Mouse (Mus musculus) erythroid progenitor cell, adult 5-6 weeks (primary cell): ENCODE results near the gene Adora1. TPM values are rescaled to one million over a fixed set of nuclear protein-coding genes. Genes with fewer than 3 reads are reported as not detected.

Source experiments
- ATAC-seq: replicated peaks from 2 replicates; pipeline ENCODE4 v1.8.0; 2016; ENCODE audit warnings: moderate number of reproducible peaks, mild to moderate bottlenecking, moderate TSS enrichment, inconsistent platforms; ENCODE audit not compliant: poor library complexity, low FRiP score, severe bottlenecking
- total RNA-seq, 2 experiments: library from RNA; stranded (forward) in 1 of 2; stranded (reverse) in 1 of 2; fragments of 150-400 nt in 1 of 2; fragments of 186-747, 209-891 nt in 1 of 2; gene quantifications; 2 replicates each; pipeline versions ENCODE4 v1.2.3 to v1.2.4; 2015 to 2017; ENCODE audit warnings: low replicate concordance in 2 of 2

The Adora1 gene
- total RNA-seq, 2 experiments from 2014 or later, result not detected

DNA sequence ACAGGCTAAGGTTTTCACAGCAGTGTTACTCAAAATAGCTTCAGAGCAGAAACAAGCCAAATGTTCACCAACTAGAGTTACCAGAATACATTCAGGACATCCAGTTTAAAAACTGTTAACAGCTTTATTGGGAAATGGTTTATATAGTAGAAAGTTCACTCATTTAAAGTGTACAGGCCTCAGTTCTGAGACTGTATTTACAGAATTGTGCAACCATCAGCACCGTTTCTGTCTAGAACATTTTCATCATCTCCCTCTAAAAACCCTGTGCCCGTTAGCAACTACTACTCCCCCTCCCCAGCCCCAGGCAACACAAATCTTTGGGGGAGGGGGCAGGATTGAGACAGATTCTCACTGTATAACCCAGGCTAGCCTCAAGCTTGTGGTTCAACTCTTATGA is 7.1 kb upstream of the Adora1 start:
- ATAC-seq, result no peak

GRCm38 (mm10) chr1:134241298-134241697 is 6.1 kb upstream of the Adora1 start:
- ATAC-seq, result no peak

DNA sequence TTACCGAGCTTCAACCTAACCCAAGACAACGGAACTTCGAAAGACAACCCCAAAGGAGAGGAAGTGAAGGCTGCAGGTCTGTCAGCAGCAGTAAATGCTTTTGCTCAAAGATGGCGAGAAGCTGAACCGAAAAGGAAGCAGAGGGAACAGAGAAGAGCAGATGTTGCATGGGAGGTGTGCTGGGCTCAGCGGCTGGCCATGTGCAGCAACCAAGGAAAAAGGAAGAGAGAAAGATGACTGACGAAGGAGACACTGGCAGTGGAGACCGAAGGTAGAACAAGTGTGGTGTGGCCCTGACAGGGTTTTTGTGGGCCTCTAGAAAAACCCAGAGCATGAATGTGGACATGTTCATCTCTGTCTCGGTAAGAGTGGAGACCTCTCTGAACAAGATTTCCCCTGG is 5.5 kb upstream of the Adora1 start:
- ATAC-seq, result no peak

- ATAC-seq, result no peak
Measured at GRCm38 (mm10) chr1:134237438-134237837, 2.2 kb upstream of the Adora1 start.

GRCm38 (mm10) chr1:134236142-134236541 is 911 bp upstream of the Adora1 start:
- no peak for ATAC-seq

- ATAC-seq, result no peak
Measured at GRCm38 (mm10) chr1:134234455-134235390, 508 bp downstream of the Adora1 start.

DNA sequence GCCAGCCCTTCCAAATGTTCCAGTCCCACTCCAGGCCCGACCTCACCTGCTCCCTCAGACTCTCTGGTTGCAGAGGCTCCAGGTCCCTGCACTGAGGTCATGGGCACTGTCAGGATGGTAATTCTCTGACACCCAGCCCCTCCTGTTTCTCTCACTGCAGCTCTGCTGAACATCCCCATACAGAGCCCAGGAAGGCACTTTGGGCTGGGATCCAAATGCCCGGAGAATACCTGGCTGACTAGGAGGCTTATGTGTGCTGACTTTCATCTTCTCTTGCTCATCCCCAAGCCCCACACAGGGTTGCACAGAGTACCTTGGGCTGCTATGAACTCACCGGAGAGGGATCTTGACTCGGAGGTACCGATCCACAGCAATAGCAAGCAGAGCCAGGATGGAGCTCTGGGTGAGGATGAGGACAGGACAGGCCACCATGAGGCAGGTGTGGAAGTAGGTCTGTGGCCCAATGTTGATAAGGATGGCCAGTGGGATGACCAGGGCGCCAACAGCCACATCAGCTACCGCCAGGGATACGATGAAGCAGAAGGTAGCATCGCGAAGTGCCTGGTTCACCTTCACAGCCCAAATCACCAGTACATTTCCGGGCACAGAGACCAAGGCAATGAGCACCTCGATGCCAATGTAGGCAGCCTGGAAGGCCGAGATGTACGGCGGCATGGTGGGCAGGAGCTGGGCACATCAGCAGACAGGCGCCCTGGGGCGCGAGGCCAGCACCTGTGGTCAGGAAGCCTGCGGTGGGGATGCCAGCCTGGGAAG is 1.4 kb downstream of the Adora1 start:
- ATAC-seq, result no peak

GRCm38 (mm10) chr1:134232778-134233531 is 2.3 kb downstream of the Adora1 start:
- ATAC-seq, result no peak

GRCm38 (mm10) chr1:134232326-134232725 is 2.9 kb downstream of the Adora1 start:
- no peak for ATAC-seq

DNA sequence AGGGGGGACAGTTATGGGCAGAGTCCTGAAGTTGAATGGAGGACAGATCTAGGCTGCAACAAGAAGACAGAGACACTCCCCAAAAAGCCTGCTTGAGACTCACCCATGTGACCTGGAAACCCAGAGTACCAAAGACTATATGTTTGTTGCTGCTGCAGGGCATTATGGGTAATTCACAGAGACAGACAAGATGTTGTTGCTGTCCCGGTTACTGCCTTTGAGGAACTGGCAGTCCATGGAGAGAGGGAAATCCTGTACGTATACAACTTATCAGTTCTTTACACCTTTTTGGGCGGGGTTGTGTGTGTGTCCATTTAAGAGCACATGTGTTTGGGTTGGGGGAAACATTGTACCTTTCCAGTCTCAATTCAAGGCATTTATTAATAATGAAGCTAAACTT is 3.5 kb downstream of the Adora1 start:
- no peak for ATAC-seq

- ATAC-seq, result no peak
Measured at GRCm38 (mm10) chr1:134231270-134231669, 4.0 kb downstream of the Adora1 start.

- ATAC-seq, result no peak
Measured at GRCm38 (mm10) chr1:134230638-134231228, 4.5 kb downstream of the Adora1 start.

DNA sequence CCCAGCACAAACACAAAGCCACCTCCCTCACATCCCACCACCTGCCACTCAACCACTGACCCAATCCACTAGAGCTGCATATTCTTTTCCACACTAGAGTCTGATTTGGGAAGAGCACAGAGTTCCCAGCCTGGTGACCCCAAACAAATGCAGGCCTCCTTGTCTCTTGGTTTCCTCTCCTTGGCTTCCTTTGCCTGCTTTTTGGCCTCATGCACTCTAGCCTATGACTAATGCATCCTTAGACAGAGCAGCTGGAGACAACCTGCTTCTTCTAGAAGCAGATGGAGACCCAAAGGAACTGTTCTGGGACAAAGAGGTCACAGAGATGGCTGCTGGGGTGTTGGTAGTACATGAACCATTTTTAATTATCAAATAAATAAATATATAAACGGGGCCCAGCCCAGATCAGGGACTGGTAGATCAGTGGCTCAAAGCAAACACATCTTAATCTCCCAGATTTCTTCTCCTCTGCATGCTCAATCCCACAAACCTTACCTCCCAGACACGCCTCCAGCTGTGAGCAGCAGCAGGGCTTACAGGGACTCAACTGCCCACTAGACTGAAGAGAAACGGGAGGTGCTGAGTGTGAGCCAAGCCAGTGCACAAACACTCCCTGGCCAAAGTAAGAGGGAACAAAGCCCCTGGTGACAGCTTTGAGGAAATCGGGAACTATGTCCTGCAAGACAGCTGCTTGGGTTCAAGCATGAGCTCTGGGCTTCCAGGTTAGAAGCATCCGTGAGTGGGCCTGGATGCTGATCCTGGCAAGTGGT is 5.2 kb downstream of the Adora1 start:
- ATAC-seq, result no peak

DNA sequence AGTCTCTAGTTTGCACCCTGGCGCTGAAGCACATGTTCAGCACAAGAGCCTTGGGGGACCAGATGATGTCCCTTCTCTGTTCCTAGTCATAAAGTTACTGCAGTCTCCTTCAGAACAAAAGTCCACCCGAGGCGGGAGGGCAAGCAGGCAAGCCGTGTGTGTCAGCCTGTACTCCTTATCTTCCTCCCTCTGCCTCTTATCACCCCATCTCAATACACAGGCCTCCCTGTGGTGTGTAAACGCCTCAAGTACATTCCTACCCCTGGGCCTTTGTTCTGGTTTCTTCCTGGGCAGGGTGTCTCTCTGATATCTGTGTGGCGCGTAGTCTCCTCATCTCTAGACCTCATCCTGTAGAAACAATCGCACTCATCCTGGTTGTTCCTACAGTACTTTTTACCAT is 8.5 kb downstream of the Adora1 start:
- ATAC-seq, result no peak

DNA sequence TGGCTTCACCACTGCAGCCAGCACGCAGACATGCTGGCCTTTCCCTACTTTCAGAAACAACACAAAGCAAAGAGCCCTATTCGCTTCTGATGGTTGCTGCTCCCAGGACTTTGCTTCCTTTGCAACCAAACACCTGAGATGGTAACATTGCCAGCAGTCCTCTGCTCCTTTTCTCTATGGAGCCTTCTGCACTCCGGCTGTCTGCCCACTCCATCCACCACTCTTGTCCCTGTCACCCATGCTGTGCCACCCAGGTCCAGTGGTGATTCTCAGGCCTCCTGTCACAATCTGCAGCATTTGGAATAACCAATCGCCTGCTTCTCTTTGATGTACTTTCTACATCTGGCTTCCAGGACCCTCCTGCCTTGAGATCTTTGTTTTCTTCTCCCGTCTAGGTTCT is 9.9 kb downstream of the Adora1 start:
- ATAC-seq, result no peak

DNA sequence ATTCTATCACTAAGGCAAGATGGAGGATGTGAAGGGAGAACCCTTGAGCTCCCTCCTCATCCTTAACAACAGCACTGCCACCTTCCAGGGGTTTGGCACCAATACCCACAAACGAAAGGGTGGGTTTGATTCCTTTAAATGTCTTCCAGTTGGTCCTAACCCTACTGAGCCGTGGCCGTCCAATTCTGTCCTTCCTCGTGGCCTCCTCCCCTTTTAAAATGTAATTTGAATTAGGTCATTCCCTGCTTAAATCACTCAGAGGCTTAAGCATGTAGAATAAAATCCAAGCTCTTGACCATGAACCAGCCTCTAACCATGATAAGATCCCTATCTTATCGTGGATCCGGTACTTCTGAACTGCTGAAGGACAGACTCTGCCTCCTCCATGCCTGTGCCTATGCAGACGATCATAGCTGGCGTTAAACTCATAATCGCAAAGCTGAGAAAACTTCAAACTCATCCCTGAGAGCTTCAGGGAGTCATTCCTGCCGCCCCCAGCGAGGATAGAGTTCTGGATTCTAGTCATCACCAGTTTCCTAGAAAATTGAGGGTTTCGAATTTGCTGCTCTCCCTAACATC is 10.5 kb downstream of the Adora1 start:
- ATAC-seq, result no peak

- ATAC-seq, result no peak
Measured at GRCm38 (mm10) chr1:134222122-134223055, 12.8 kb downstream of the Adora1 start.

DNA sequence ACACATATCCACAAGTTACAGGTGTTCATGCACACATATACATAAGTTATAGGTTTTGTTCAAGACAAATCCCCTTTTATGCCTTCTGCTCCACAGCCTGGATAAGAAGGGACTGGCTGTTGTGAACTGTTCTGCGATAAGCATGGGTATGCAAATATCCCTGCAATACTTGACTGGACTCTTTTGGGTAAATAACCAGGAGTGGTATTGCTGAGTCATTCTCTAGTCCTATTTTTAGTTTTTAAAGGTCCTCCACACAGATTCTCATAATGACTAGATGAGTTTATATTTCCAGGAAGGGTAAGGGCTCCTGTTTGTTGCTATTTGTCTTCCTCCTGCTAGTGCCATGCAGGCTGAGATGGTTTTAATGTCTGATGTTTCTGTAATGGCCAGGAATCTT is 14.1 kb downstream of the Adora1 start:
- ATAC-seq, result no peak
